Mouse (Mus musculus) CH12.LX (cell line): ENCODE measurements around the gene Swsap1. TPM values are rescaled to one million over a fixed set of nuclear protein-coding genes. Genes with fewer than 3 reads are reported as not detected.

Experiments used
- DNase-seq: peaks from one replicate; pipeline ENCODE4 v3.0.0-alpha.2; 2013; ENCODE audit errors: extremely low read depth
- H3K27ac ChIP-seq: 2 replicates; pipeline ENCODE4 v1.5.1; 2012; ENCODE audit warnings: low read depth, mild to moderate bottlenecking, control low read depth, moderate library complexity; ENCODE audit not compliant: insufficient read depth
- H3K27me3 ChIP-seq: replicated peaks from 2 replicates; pipeline ENCODE3; 2012; ENCODE audit warnings: inconsistent platforms
- H3K36me3 ChIP-seq, 2 experiments: replicated peaks in 1 of 2; 2 replicates each; pipeline versions ENCODE3 to v1.6.1; 2012; ENCODE audit warnings: inconsistent platforms in 1 of 2, low read length in 1 of 2, mild to moderate bottlenecking in 1 of 2, mixed read lengths in 1 of 2, moderate library complexity in 1 of 2; ENCODE audit not compliant: control insufficient read depth in 1 of 2, insufficient read depth in 1 of 2
- H3K4me1 ChIP-seq, 2 experiments: 2 replicates each; pipeline ENCODE4 v1.6.1; 2012; ENCODE audit warnings: inconsistent platforms in 1 of 2, moderate library complexity in 1 of 2; ENCODE audit not compliant: insufficient read depth in 2 of 2, control insufficient read depth in 1 of 2
- H3K4me2 ChIP-seq: 2 replicates; pipeline ENCODE4 v1.6.1; 2012; ENCODE audit warnings: low read depth, mild to moderate bottlenecking, control low read depth; ENCODE audit not compliant: poor library complexity, insufficient read depth, severe bottlenecking
- H3K4me3 ChIP-seq, 3 experiments: fragments of 150-350 bp in 1 of 3; sonication (generic) in 1 of 3; replicated peaks in 1 of 3; 2 replicates each; pipeline versions ENCODE3 to v1.5.1; 2011 to 2012; ENCODE audit warnings: low read depth in 2 of 3, low read length in 2 of 3, mild to moderate bottlenecking in 2 of 3, moderate library complexity in 2 of 3, control low read depth in 1 of 3, improper control_type of control experiment in 1 of 3, inconsistent platforms in 1 of 3, mixed read lengths in 1 of 3; ENCODE audit not compliant: poor library complexity in 1 of 3
- H3K79me2 ChIP-seq: replicated peaks from 2 replicates; pipeline ENCODE4 v1.6.1; 2012; ENCODE audit warnings: mild to moderate bottlenecking, moderate library complexity; ENCODE audit not compliant: control insufficient read depth, poor library complexity, insufficient read depth, severe bottlenecking; ENCODE audit errors: extremely low read depth
- H3K9ac ChIP-seq: 2 replicates; pipeline ENCODE4 v1.6.1; 2012; ENCODE audit warnings: low read depth, mild to moderate bottlenecking, control low read depth, moderate library complexity; ENCODE audit not compliant: insufficient read depth
- H3K9me3 ChIP-seq: replicated peaks from 2 replicates; pipeline ENCODE3; 2012; ENCODE audit warnings: low read length, inconsistent platforms, mixed read lengths
- BHLHE40 ChIP-seq: IDR thresholded peaks from 2 replicates; pipeline ENCODE4 v1.6.1; 2011; ENCODE audit warnings: mild to moderate bottlenecking, low read depth, low read length, improper control_type of control experiment
- CTCF ChIP-seq, 2 experiments: IDR thresholded peaks in 1 of 2; conservative IDR thresholded peaks in 1 of 2; 2 replicates each; pipeline ENCODE4 v1.5.1; 2011 to 2012; ENCODE audit warnings: low read depth in 2 of 2, low read length in 2 of 2, improper control_type of control experiment in 1 of 2, inconsistent platforms in 1 of 2, mild to moderate bottlenecking in 1 of 2, moderate library complexity in 1 of 2
- ELF1 ChIP-seq: IDR thresholded peaks from 2 replicates; pipeline ENCODE4 v1.6.1; 2014; ENCODE audit warnings: low read depth, mild to moderate bottlenecking, inconsistent platforms, low read length, improper control_type of control experiment
- EP300 ChIP-seq: IDR thresholded peaks from 2 replicates; pipeline ENCODE4 v1.6.1; 2011; ENCODE audit warnings: low read length, improper control_type of control experiment
- ETS1 ChIP-seq: conservative IDR thresholded peaks from 2 replicates; pipeline ENCODE4 v1.6.1; 2012; ENCODE audit warnings: low read depth, mild to moderate bottlenecking, inconsistent platforms, low read length, improper control_type of control experiment, moderate library complexity
- HCFC1 ChIP-seq: IDR thresholded peaks from 2 replicates; pipeline ENCODE4 v1.6.1; 2012; ENCODE audit warnings: low read depth, mild to moderate bottlenecking, inconsistent platforms, low read length, improper control_type of control experiment
- JUND ChIP-seq: conservative IDR thresholded peaks from 2 replicates; pipeline ENCODE4 v1.6.1; 2011; ENCODE audit warnings: low read depth, low read length, improper control_type of control experiment
- KAT2A ChIP-seq: IDR thresholded peaks from 2 replicates; pipeline ENCODE4 v1.6.1; 2012; ENCODE audit warnings: low read length, improper control_type of control experiment, inconsistent platforms; ENCODE audit not compliant: insufficient replicate concordance
- MAFK ChIP-seq: IDR thresholded peaks from 2 replicates; pipeline ENCODE4 v1.6.1; 2011; ENCODE audit warnings: low read length, improper control_type of control experiment; ENCODE audit not compliant: insufficient replicate concordance
- MAZ ChIP-seq: IDR thresholded peaks from 2 replicates; pipeline ENCODE4 v1.6.1; 2012; ENCODE audit warnings: low read depth, mild to moderate bottlenecking, inconsistent platforms, low read length, improper control_type of control experiment, moderate library complexity
- MEF2A ChIP-seq: IDR thresholded peaks from 2 replicates; pipeline ENCODE4 v1.6.1; 2014; ENCODE audit warnings: low read depth, mild to moderate bottlenecking, inconsistent platforms, low read length, improper control_type of control experiment, borderline replicate concordance
- MXI1 ChIP-seq: IDR thresholded peaks from 2 replicates; pipeline ENCODE4 v1.6.1; 2011; ENCODE audit warnings: mild to moderate bottlenecking, low read depth, low read length, improper control_type of control experiment
- NELFE ChIP-seq: IDR thresholded peaks from 2 replicates; pipeline ENCODE4 v1.6.1; 2011; ENCODE audit warnings: low read depth, low read length, improper control_type of control experiment
- NRF1 ChIP-seq: IDR thresholded peaks from 2 replicates; pipeline ENCODE4 v1.6.1; 2014; ENCODE audit warnings: low read depth, mild to moderate bottlenecking, inconsistent platforms, low read length, improper control_type of control experiment, moderate library complexity
- POLR2A ChIP-seq: IDR thresholded peaks from 2 replicates; pipeline ENCODE4 v1.6.1; 2011; ENCODE audit warnings: low read depth, mild to moderate bottlenecking, improper control_type of control experiment, low read length
- POLR2AphosphoS2 ChIP-seq: IDR thresholded peaks from 2 replicates; pipeline ENCODE4 v1.6.1; 2011; ENCODE audit warnings: low read depth, low read length, improper control_type of control experiment
- RAD21 ChIP-seq: IDR thresholded peaks from 2 replicates; pipeline ENCODE4 v1.6.1; 2011; ENCODE audit warnings: low read depth, mild to moderate bottlenecking, low read length, improper control_type of control experiment, moderate library complexity
- RCOR1 ChIP-seq: conservative IDR thresholded peaks from 2 replicates; pipeline ENCODE4 v1.6.1; 2012; ENCODE audit warnings: low read depth, mild to moderate bottlenecking, inconsistent platforms, low read length, improper control_type of control experiment
- SMC3 ChIP-seq: IDR thresholded peaks from 2 replicates; pipeline ENCODE4 v1.6.1; 2011; ENCODE audit warnings: low read depth, low read length, improper control_type of control experiment
- TCF12 ChIP-seq: IDR thresholded peaks from 2 replicates; pipeline ENCODE4 v1.6.1; 2014; ENCODE audit warnings: low read depth, mild to moderate bottlenecking, inconsistent platforms, low read length, improper control_type of control experiment
- USF1 ChIP-seq: IDR thresholded peaks from 2 replicates; pipeline ENCODE4 v1.6.1; 2014; ENCODE audit warnings: low read depth, mild to moderate bottlenecking, inconsistent platforms, low read length, improper control_type of control experiment
- USF2 ChIP-seq: conservative IDR thresholded peaks from 2 replicates; pipeline ENCODE4 v1.6.1; 2011; ENCODE audit warnings: low read depth, low read length, improper control_type of control experiment
- ZC3H11A ChIP-seq: IDR thresholded peaks from 2 replicates; pipeline ENCODE4 v1.6.1; 2012; ENCODE audit warnings: low read depth, mild to moderate bottlenecking, inconsistent platforms, low read length, improper control_type of control experiment
- ZKSCAN1 ChIP-seq: IDR thresholded peaks from 2 replicates; pipeline ENCODE4 v1.6.1; 2012; ENCODE audit warnings: low read depth, inconsistent platforms, low read length, improper control_type of control experiment, borderline replicate concordance
- ZMIZ1 ChIP-seq: IDR thresholded peaks from 2 replicates; pipeline ENCODE4 v1.6.1; 2012; ENCODE audit warnings: low read depth, mild to moderate bottlenecking, inconsistent platforms, low read length, improper control_type of control experiment
- ZNF384 ChIP-seq: IDR thresholded peaks from 2 replicates; pipeline ENCODE4 v1.6.1; 2012; ENCODE audit warnings: low read depth, low read length, improper control_type of control experiment, inconsistent platforms
- dilution Hi-C: fragments of 300-500 bp; cut with MboI; formaldehyde crosslinking; loops from 2 replicates; pipeline ENCODE4 v1.14.3; 2020; ENCODE audit warnings: low sequenced_read_pairs; ENCODE audit not compliant: extremely low pct_unique_long_range_greater_than_20kb, extremely low pct_ligation_motif_present
- in situ Hi-C: fragments of 300-500 bp; cut with MboI; formaldehyde crosslinking; loops from 3 replicates; pipeline ENCODE4 v1.14.3; 2019; ENCODE audit warnings: low sequenced_read_pairs, low pct_ligation_motif_present, low pct_unique_long_range_greater_than_20kb, mixed read lengths
- polyA plus RNA-seq: library from polyadenylated mRNA; unstranded; fragments of >175 nt; gene quantifications from 2 replicates; pipeline ENCODE4 v1.2.1, GENCODE M21; 2012; ENCODE audit warnings: low read depth; ENCODE audit not compliant: insufficient read length
- total RNA-seq, 2 experiments: library from RNA; depleted of rRNA; stranded (reverse); fragments of 300-350 nt in 1 of 2; fragments of >200 nt in 1 of 2; gene quantifications; 2 replicates each; pipeline ENCODE4 v1.2.3; 2012 to 2014

Gene Swsap1
- total and polyA plus RNA-seq, 3 experiments = 3.1 to 4.1 (median 4.0) TPM

DNA sequence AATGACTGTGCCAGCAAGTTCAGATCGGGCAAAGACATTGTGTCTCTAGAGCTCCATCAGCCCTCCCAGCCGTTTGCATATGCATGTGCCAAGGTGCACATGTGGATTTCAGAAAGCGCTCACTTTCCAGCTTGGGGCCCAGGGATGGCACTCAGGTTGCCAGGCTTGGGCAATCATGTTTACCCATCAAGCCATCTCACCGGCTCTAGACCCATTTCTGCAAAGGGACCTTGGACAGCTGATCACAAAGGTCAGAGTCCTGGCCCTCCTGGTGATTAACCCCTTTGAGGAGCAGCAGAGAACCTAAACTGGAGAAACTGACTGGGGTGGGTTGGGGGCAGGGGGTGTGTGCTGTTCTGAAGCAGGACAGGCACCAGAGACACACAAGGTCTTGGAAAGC is 36.7 kb downstream of the Swsap1 start:
- H3K79me2 ChIP-seq = no peaks in the 10 kb centered on the region
- H3K27me3 ChIP-seq = peaks cover 67% of the 10 kb centered on the region
- no peak overlapping the region for H3K4me3 ChIP-seq
- no peak for TF ChIP-seq USF2
- TF ChIP-seq ETS1 = no peak
- TF ChIP-seq MXI1 = no peak
- no peak for TF ChIP-seq MEF2A
- no peak for TF ChIP-seq POLR2AphosphoS2
- no peak for TF ChIP-seq ZC3H11A
- TF ChIP-seq ZMIZ1 = no peak
- TF ChIP-seq POLR2A = no peak
- no peak for TF ChIP-seq RAD21
- no peak for TF ChIP-seq ZNF384
- TF ChIP-seq KAT2A = no peak
- TF ChIP-seq SMC3 = no peak
- TF ChIP-seq ZKSCAN1 = no peak
- no peak for TF ChIP-seq HCFC1
- TF ChIP-seq ELF1 = no peak
- no peak for TF ChIP-seq RCOR1
- no peak for TF ChIP-seq NELFE
- no peak for TF ChIP-seq EP300
- TF ChIP-seq, all 38 proteins: peak for 0
- Histone ChIP-seq H3K4me1 (no peaks in the 10 kb centered on the region), H3K27ac (no peak overlapping the region), H3K9me3 (peaks cover 3% of the 10 kb centered on the region), H3K36me3 (no peaks in the 10 kb centered on the region), H3K9ac (no peak overlapping the region), H3K4me2 (no peak overlapping the region)
- dilution Hi-C loops = no loop called here
- no peak for DNase-seq
- in situ Hi-C loops = no loop called here

DNA sequence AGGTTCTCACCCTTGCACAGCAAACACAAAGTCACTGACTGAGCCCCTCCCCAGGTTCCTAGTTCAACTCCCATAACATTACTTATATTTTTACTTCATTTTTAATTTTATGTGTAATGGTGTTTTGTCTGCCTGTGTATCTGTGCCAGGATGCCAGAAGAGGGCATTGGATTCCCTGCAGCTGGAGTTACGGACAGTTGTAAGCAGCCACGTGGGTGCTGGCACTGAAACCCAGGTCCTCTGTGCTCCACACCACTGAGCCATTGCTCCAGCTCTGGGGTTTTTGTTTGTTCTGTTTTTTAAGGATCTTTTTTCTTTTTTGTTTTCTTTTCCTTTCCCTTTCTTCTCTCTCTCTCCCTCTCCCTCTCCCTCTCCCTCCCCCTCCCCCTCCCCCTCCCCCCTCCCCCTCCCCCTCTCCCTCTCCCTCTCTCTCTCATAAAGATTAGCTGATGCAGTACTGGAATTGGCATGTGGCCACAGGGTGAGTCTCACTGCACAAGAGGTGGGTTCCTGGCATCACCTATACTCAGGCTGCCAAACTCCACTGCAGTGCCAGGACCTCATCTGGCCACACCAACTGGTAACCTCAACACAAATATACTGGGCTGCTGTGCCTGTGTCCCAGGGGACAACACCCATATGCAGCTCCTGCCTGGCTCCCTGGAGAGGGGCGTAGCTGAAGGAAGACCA is 40.8 kb downstream of the Swsap1 start:
- no peak for DNase-seq

More for the DNA sequence above, 40.8 kb downstream of the Swsap1 start:
- Histone ChIP-seq H3K9me3 (peaks cover 3% of the 10 kb centered on the region), H3K4me2 (no peak overlapping the region), H3K27ac (no peak overlapping the region), H3K4me3 (no peak overlapping the region), H3K36me3 (no peaks in the 10 kb centered on the region), H3K27me3 (peaks cover 59% of the 10 kb centered on the region), H3K79me2 (no peaks in the 10 kb centered on the region), H3K9ac (no peak overlapping the region), H3K4me1 (no peaks in the 10 kb centered on the region)
- in situ Hi-C loops = no loop called here
- dilution Hi-C loops = no loop called here
- TF ChIP-seq ELF1 (no peak), JUND (no peak), KAT2A (no peak), CTCF (conservative IDR thresholded peaks at IDR 0.05 in 1 of 2, IDR thresholded peaks at IDR 0.05 in 1 of 2; ENCODE audit: low read depth in 2 of 2, low read length in 2 of 2) (no peak), ZNF384 (no peak), ZKSCAN1 (no peak), MAFK (no peak), POLR2AphosphoS2 (no peak), ZMIZ1 (no peak), MAZ (no peak), ZC3H11A (no peak), TCF12 (no peak), NRF1 (no peak), BHLHE40 (no peak), RAD21 (no peak), HCFC1 (no peak), USF1 (no peak)
